Mouse (Mus musculus) adrenal gland, postnatal 36 days (tissue): ENCODE data around the gene Tsc22d1. TPM values are rescaled to one million over a fixed set of nuclear protein-coding genes. Genes with fewer than 3 reads are reported as not detected.
A peak's percentile ranks its signal among the peaks of the same experiment; 100 is the strongest.

Experiments used
- DNase-seq, 2 experiments: peaks; one replicate each; pipeline ENCODE4 v3.0.0; 2021; ENCODE audit warnings: mixed read lengths in 1 of 2
- total RNA-seq, 2 experiments: library from RNA; stranded (reverse); gene quantifications; 2 replicates each; pipeline ENCODE4 v1.2.3; 2021

Gene Tsc22d1
- total RNA-seq, 2 experiments from 2014 or later = 1,153 to 1,605 TPM

DNA sequence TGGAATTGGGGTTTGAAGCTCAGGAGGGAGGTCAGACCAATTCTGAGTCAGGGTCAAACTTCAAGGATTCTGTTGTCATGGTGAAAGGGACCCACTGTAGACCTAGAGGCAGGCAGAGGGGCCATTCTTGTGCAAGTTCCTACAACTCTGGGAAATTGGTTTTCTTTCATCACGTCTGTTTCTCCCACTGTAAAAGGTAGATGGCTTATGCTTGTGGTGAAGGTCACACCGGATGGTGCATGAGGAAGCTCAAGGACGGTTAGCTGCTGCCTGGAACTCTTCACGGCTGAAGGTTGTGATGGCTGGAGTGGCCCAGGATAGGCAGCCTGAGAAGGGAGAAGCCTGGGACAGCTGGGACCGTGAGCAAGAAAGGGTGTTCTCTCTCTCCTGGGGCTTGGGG lies 103.5 kb downstream of the Tsc22d1 start:
- no peak for DNase-seq

DNA sequence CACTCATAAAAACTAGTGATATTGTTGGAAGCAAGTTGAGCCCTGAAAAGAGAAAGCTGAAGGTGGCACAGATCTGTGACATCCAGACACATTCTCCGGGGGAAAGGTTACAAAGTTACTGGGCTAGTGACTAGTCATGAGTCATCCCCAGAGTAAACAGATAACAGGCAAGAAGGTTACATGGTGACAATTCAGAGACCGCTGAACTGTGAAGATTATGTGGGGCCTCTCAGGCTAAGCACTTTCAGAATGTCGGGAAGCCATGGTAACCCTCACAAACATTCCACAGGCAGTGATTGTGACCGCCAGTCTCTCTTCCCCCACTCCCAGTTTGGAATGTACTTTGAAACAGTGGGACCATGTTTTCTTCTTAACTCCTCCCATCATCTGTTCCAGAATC lies 105.8 kb downstream of the Tsc22d1 start:
- no peak for DNase-seq

DNA sequence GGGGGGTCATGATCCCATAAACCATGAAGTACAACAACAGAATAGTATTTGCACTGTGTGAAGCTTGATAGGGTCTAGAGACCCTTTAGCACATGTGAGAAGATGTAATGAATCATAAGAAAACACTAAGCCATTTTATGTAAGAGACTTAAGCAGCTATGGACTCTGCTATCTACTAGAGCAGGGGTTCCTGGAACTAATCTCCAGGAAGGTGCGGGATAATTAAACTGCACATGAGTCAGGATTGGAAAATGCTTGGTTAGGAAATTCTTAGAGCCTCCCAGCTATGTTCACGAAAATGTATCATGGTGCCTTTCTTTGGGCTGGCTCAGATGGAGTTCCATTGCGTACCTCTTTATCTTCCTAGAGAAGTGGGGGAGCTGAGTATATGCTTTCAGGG lies 106.5 kb downstream of the Tsc22d1 start:
- DNase-seq = no peak

DNA sequence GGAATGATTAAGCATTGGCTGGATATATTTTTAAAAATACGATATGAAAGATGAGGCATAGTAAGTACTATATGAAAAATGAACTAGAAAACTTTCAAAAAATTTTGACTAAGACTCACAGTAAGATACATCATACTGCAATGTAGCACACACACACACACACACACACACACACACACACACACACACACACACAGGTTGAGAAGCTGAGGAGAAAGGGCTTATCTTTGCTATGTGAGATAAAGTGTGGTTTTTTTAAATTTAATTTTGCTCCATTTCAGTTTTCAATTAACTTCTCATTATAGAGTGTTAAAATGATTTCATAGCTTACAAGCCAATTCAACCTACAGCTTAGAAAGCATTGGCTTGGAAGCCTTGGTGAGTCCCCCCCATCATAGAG lies 108.6 kb downstream of the Tsc22d1 start:
- DNase-seq = no peak

DNA sequence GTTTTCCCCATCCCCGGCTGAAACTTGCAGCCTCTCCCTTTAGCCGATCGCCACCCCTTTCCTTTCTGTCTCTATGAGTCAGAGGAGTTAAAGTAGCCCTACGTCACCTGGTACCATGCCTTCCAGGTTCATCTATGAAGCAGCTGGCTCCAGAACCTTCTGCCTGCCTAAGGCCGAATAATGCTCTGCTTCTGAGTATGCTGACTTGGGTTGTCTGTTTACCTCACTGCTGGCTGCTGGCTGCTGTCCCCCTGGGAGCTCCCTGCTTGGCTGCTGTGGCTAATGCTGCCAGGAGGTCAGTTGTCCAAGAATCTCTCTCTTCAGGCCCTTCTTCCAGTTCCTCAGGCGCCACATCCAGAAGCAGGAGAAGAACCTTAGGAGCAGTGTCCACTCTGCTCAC lies 111.7 kb downstream of the Tsc22d1 start:
- peak in 1 of 2 experiments; percentile 53 for DNase-seq

DNA sequence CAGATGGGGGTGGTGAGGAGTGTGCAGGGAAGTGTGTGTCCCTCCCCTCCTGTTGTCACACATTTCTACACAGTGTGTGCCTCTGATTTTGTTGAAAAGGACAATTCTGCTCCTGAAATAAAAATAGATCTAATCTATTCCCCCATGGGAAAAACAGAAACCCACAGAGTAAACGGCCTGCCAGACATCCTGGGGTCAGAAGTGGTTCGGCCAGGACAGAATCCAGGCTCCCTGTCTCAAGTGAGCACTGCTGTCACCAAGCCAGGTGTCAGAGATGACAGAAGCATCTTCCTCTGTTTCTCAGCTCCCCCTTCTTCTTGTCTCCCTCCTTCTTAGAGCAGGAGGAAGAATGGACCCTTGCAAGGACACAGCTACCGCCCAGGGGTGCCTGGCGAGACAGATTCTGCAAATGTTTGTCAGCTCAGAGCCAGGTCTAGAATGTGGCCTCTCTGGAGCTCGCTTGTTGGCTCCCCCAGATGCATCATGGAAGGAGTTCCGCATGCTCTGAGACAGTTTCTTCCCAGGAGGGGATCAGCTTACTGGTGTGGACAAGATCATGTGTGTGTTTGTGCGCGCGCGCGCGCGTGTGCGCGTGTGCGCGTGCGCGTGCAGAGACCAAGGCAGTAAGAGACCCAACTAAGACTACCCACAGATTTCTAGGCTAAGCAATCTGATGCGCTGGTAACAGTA lies 112.4 kb downstream of the Tsc22d1 start:
- DNase-seq = no peak

DNA sequence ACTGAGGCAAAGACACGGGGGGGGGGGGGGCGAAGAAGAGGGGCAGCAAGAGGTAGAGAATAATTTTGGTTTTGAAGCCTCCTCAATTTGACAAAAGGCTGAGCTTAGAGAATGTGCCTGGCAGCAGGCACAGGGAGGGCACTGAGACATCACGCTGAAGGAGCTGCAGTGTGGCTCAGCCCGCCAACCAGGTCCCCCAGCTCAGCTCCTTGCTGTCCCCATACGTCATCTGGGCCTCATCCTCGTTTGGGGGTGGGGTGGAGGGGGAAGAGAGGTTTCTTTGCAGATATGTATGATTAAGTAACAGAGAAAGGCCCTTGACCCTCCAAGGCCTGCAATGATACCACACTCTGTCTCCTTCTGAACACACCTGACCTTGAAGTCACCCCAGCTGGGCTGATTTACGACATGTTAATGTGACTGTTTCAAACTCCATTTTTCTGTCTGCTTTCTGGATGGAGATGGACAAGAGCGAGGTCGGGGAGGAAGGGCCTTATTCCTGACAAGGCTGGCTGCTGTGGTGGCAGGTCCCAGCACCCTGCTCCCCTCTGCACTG lies 113.1 kb downstream of the Tsc22d1 start:
- DNase-seq = peak in 1 of 2 experiments; percentile 46

DNA sequence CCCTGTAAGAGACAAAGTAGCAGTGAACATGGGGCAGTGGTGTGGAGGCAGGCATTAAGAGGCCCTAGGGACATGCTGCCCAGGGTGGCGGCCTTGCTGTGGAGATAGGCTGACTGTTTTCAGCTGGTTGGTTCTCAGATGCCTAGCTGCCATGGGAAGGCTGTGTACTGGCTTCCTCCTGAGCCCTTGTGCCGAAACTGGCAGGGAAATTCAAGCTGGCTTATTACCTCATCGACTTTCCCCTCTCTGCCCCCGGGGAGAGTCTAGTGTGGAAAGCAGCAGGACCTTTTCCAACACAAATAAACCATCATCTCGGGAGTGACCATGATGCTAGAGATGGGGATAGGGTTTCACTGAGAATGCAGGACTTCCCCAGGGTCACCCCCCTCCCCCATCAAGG lies 113.9 kb downstream of the Tsc22d1 start:
- peak in 1 of 2 experiments; percentile 61 for DNase-seq

DNA sequence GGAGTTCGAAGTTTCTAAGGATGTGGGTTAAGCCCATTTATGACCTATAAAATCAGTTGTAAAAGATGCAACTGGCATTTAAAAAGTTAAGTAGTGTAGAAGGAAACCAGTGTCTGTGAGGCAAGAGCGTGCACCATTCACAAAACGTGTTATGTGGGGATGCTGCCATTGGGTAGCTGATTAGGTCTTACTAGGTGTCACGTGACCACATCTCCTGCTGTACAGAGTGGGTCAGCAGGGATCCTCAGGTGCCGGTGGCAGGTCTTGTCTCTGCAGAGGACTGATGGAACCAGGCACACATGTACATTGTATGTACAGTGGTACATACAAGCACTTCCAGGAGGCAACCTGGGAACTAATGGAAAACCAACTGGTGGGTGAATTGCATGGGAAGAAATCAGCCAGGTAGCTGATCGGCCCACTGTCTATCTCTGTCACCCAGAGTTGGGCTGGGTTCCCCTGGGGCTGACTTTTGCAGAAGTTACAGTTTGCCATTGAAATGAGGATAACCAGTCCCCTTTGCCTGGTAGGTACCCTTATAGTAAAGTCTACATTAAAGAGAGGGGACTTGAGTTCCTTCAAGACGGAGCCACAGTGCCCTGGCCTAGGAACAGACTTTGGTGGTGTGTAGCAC lies 116.4 kb downstream of the Tsc22d1 start:
- no peak for DNase-seq

DNA sequence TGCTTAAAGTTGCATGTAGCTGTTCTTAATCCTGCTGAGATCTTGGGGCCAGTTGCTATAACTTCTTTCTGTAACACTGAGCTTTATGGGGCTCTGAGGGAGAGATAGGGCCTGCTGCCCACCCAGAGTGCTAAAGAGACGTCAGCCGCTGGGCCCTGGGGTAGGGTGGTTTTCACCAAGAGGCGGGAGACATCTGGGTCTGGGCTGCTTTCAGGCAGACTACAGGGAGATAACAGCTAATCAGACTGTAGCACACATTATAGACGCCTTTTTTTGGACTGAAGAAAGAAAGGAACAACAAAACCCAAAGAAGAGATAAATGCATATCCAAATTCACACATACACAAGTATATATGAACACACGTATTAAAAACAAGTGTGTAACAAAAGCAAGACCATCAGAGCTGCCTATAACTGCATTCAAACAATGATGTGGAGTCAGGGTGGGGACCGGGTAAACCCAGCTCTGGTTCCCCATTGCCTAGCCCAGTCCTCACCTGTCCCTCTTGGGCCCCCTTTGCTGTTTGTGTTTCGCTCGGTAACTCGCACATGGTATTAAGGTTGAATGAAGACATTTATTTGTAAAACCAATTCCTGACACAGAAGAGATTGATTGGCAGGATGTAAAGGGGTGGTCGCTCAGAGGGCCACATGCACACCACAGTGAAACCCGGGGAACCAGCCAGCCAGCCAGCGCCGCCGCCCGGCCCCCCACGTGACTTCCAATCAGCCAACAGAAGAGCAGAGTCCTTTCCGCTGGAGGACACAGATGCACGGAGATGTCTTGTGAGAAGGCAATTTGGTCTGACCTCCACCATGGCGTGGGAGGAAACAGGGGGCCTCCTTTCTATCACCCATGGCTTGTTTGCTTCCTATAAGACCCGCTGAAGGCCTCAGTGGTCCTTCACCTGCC lies 117.8 kb downstream of the Tsc22d1 start:
- DNase-seq = peak in 1 of 2 experiments; percentile 37

DNA sequence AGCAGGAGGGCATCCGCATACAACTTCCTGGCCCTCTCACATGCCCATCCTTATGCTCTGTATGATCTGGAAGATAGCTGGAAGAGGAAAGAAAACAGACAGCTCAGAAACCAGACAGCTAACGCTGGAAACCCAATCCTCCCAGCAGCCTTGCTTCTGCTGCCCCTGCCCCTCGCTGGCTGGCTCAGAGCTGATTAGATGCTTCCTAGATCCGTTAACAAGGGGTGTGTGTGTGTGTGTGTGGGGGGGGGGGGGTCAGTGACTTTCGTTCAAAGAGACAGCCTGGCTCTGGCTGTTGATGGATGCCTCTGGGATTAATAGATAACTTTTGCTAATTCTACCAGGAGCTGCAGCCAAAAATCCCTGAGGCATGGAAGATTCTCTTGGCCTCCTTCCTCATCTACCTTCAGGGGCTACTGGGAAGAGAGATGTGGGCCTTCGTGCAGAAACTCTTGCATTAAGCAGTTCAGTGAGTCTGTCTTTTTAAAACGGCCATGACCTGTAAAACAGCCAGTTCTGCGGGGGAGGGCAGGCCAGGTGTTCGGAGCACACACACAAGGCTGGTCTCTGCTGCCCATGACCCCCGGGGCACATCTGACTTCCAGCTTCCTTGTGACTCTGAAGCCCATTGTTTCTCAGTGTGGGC lies 118.5 kb downstream of the Tsc22d1 start:
- no peak for DNase-seq

DNA sequence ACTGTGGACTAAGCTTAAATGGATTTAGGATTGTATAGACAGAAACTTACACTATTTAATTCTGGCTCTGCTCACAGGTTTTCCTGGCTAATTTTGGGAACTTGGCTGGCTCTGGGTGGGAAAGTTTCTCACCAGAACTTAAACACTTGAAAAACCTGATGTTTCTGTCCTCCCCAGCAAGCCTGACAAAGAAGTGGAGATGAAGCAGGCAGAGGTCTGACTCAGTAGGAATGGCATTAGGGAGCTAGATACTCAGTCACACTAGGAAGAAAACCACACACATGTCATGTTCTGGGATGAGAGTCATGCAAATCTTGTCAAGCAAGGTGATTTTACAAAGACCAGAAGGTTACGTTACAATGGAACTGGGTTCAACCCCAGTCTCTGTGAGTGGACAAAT lies 120.3 kb downstream of the Tsc22d1 start:
- no peak for DNase-seq

DNA sequence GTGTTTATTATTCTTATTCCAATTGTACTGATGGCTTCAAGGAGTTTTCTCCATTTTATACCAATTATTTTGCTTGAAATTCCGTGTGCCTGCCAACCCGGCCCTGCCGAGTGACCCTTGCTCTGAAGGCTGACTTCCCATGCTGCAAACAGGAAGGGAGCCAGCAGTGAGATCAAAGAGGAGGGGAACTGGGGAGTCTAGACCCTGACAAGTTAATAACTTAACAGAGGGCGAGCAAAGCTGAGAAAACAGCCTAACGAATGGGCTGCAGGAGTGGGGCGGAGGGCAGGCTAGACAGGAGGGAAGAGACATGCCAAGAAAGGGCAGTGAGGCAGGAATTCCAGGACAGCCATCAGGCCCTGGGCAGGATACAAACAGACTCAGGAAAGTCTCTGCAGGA lies 122.2 kb downstream of the Tsc22d1 start:
- DNase-seq = peak in 1 of 2 experiments; percentile 44

DNA sequence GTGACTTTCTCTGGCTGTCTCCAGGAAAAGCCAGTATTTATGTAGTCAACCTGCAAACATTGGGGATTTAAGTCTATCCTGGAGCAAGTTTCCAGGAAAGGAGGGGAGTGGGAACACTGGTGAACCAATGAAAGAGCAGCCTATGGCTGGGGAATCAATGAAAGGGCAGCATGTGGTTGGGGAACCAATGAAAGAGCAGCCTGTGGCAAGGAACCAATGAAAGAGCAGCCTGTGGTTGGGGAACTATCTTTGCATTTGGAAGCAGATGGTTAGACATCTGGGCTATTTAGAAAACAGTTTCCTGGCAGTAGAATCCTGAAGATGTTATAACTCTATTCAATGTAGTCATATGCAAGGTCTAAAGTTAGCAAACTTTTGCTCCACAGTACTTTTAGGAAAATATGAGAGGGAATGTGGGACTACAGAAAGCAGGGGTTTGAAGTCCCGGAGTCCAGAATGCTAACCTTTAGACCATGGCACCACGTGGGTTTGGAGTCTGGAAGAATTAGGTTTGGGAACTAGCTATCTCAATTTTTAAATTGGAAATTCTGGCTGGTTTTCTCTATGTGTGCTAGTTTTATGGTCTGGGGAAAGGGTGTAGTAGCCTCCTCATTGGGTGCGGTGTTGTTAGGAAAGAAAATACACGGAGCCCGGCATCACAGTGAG lies 125.4 kb downstream of the Tsc22d1 start:
- DNase-seq = no peak

DNA sequence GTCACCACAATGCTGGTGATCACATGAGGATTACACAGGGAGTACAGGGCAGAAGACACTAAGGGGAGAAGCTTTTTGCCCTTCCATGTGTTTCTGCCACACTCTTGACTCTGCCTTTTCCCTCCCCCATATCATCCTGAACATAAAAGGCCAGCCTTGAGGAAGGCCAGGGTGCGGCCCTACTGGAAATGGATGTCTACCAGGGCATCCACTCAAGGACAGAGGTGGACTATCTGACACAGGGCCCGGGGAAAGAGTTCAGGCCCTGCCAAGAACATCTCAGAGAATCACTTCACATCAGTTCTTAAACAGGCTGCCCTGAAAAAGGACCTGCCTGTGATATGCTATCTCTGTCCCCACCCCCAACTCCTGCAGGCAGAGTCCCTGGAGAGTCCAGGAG lies 126.6 kb downstream of the Tsc22d1 start:
- peak; percentile 40 to 53 for DNase-seq

DNA sequence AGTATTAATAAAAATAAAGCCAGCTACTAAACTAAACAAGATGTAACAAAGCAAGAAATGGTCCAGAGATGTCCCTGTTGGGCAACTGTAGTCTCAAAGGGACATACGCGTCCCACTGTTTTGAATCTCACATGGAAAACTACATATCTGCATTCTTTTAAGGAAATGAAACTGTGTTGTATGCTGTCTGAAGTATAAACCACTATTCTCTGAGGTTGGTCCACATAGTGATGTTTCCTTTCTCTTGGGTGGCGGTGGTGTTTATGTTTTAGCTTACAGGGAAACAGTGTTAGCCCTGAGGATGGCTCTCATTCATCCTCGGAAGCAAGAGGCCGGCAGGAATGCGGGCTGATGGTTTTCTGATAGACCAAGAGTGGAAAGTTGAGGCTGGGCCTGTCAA lies 129.4 kb downstream of the Tsc22d1 start:
- no peak for DNase-seq

DNA sequence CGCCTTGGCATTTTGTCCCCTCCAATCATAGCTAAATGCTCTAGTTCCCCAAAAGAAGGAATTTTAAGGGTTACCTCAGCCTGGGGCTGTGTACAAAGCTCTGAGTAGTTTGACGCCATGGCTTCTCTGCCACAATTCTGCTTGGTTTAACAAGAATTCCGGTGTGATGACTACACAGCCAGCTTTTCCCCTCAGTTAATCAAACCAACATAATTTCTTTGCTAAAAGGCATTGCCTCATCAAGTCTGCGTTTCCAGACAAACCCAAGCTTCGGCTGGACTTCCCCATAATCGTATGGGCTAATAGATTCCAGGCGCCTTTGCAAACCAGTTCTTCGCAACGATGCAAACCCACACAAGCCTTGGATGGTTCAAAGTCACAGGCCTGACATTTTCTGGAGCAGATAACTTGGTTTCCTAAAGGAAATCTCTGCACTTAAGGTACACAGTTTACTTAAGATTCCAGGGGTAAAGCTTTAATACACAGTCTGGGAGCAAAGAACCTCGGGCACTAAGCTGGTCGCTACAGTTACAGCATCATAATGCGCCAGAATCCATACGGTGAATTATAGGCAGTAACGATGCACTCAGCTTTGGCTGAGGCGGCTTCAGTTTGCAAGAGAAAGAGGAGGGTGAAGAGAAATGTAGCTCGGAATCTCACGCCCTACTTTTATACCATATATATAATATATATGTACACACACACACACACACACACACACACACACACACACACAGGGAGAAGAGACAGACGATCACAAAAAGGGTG lies 140.7 kb downstream of the Tsc22d1 start:
- no peak for DNase-seq

DNA sequence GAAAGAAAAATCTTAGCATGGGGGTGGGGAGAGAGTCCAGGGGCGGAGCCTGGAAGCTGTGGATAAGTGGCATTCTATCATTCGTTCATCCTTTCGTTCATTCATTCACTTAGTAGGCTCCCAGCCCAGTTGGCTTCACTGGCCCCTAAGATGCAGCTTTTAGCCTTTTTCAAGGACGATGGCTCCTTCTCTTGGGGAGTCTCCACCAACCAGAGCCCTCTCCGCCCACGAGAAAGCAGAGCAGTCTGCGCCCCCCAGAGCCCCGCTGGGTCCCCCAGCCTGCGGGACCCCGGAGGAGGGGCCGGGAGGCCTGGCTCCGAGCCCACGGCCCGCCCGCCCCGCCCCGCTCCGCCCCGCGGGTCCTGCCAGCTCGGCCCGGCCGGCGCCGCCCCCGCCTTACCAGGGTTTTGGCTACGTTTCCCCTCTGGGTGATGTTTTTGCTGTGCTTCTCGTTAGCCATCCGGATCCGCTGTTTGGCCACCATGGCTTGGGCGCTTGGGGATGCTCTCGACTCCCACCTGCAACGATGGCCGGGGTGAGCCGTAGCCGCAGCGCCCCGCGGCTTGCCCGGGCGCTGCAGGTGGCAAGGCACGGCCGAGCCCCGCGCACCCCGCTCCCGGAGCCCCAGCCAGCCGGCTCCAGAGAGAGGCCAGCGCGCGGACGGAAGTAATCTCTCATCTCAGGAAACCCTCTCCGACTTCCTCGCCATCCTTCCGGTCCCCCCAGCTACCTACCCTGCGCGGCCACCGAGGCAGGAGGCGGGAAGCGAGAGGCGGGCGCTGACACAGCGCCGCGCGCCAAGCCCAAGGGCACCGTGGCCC lies 141.5 kb downstream of the Tsc22d1 start:
- peak; percentile 79 to 88 for DNase-seq

DNA sequence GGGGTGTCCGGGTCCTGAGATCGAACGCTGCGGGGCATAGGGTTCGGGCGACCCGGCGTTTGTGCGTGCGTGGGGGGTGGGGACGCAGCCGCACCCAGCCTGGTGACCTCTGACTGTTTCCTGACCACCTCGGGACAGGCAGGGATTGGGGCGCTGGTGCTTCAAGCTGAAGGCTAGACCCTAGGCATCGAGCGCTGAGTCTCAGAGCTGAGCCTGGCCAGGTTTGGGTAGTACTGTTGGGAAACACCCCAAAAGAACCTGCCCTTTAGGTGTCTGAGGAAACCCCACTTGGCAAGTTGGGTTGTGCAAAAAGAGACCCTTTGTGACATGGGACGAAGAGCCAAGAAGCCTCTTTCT lies 142.1 kb downstream of the Tsc22d1 start, which contains the start of gene Serp2:
Serp2 (minus strand) TSS at position 38 of the 357 bp plus-strand sequence.
- no peak for DNase-seq
